Mouse (Mus musculus) cortical plate, adult 2 months (tissue): Measurements from ENCODE around the gene Letm1.

Source experiments
- CTCF ChIP-seq: fragments of 200-500 bp; IDR thresholded peaks from 2 replicates; pipeline ENCODE4 v1.5.1; 2011; ENCODE audit warnings: mild to moderate bottlenecking, control low read depth, low read length; ENCODE audit not compliant: insufficient read depth; ENCODE audit errors: extremely low read depth
- POLR2A ChIP-seq: fragments of 200-500 bp; IDR thresholded peaks from 2 replicates; pipeline ENCODE4 v1.6.1; 2011; ENCODE audit warnings: mild to moderate bottlenecking, low read length, control low read depth; ENCODE audit not compliant: insufficient read depth; ENCODE audit errors: extremely low read depth

DNA sequence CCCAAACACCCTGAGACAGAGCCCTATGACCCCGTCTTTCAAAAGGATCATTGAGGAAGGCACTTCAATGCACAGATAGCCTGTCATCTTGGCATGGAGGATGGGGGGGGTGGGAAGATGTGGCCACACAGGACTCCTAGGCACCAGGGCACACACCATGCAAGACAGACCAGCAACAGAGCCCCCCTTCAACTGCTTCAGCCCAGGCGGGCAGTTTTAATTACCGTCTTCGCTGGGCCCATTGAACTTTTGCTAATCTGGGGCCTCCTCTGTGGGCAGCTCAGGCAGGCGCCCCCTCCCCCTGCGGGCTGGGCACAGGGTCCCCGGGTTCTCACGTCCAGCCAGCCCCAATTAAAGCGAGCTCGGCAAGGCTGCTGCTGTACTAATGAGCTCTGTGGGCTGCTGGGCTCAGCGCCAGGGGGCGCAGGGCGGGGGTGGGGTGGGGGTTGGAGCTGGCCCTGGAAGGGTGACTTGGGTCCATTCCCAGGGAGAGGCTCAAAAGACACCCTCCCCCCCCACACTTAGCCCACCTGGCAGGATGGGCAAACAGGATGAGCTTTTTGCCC, 84.6 kb downstream of the Letm1 start:
- TF ChIP-seq POLR2A (no peak), CTCF (no peak)
